Mouse (Mus musculus) brain, adult 2 months (tissue): ENCODE data around the gene 1600002K03Rik.
"Not testable (repeated sequence)": the region's sequence is repeated elsewhere in the genome, so short reads cannot be mapped to it uniquely, and the experiment has no call there.

Source experiments
- DNase-seq: peaks from one replicate; pipeline ENCODE4 v3.0.0; 2011; ENCODE audit warnings: low read depth, low spot score

The 1600002K03Rik gene

DNA sequence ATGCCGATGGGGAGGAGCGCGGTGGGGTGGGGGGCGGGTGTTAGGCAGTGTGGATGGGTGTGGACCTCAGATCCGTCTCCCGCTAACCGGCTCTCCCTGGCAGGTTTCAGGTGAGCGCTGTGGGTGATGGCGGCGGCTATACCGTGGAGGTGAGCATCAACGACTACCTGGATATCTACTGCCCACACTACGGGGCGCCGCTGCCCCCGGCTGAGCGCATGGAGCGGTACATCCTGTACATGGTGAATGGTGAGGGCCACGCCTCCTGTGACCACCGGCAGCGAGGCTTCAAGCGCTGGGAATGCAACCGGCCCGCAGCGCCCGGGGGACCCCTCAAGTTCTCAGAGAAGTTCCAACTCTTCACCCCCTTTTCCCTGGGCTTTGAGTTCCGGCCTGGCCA lies 13.9 kb downstream of the 1600002K03Rik start:
- DNase-seq, result no peak

DNA sequence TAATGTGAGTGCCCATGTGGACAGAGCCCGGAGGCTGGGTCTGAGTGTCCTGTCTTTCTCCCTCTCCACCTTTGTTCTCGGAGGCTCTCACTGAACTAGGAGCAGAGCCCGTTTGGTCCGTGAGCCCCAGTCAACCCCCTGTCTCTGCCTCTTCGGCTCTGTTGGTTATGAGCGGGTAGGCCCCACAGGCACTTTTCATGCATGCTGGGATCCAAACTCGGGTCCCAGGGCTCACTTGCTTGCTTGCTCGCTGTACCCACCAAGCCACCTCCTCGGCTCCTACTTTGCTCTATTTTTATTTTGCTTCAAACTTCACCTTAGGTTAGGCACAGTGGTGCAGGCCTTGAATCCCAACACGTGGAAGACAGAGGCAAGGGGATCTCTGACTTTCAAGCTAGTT lies 15.0 kb downstream of the 1600002K03Rik start:
- no peak for DNase-seq

DNA sequence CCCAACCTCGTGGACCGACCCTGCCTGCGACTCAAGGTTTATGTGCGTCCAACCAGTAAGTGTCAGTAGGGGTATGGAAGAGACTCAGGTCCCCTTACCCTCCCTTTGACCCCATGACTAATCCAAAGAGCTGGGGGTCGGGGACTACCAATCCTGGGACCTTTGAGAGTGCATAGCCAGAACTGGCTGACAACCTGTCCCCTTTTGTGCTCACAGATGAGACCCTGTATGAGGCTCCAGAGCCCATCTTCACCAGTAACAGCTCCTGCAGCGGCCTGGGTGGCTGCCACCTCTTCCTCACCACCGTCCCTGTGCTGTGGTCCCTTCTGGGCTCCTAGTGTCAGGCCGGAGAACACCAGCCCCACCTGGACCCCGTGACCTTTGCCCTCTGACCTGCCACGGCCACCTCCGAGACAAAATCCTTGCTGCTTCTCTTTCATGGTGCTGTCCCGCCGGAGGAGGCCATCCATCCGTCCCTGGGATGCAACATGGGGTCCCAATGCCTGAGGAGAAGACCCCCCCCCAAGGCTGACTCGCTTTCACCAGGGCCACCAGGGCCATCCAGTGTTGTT lies 15.8 kb downstream of the 1600002K03Rik start:
- DNase-seq, result no peak

DNA sequence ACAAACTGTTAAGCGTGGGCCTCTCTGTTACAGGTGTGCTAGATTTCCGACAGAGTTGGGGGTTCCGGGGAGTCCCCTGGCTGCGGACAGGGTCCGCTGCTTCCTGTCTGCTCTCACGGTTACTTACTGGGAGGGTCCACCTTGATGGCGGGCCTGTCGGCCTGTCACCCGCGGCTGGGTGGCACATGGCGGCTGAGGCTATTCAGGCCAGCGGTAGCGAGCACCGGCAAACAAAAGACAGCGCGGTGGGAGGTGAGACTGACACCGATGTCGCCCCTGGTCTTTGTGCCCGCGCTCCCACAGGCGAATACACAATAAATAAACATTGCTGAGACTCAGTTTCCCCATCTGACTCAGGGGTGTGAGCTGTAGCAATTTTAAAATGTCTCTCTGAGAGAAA lies 17.3 kb downstream of the 1600002K03Rik start:
- DNase-seq, result no peak

DNA sequence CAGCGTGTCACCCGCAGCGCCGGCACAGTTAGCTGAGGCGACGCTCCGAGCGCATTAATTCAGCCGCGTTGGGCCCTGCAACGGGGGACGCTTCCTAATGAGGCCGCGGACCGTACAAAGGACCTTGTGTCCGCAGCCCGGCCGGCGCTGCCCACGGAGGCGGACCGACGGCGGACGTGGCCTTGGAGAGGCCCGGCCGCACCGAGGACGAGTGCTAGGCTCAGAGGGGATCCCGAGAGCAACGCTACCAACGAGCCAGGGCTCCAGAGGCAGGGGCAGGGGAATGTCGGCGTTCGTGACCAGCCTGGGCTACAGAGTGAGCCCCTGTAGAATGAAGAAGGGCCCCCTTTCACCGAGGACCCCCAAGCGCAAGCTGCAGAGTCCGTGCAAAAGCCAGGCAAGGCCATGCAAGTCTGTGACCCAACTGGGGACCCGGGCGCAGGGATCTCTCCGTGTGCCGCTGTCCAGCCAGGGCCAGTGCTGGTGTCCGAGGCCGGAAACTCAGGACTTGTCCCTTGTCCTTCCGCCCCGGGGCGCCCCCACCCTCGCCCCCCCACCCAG lies 17.8 kb downstream of the 1600002K03Rik start:
- peak; percentile 58 for DNase-seq

DNA sequence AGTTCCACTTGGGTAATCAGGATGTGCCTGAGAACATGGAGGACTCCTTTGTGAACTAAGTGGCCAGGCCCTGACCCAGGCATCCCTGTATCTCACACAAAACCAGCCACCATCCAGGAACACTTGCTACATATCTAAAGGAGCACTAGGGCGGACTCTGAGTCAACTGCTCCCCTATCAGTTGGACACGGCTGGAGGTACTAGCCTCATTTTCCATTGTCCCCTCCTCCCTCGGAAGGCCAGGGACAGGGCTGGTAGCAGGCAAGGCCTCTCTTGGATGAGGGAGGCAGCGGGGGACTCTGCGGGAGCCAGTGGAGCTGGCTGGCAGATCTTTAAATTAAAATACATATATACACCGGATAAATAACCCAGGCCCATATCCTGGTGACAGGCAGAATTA lies 21.2 kb downstream of the 1600002K03Rik start:
- DNase-seq, result no peak

DNA sequence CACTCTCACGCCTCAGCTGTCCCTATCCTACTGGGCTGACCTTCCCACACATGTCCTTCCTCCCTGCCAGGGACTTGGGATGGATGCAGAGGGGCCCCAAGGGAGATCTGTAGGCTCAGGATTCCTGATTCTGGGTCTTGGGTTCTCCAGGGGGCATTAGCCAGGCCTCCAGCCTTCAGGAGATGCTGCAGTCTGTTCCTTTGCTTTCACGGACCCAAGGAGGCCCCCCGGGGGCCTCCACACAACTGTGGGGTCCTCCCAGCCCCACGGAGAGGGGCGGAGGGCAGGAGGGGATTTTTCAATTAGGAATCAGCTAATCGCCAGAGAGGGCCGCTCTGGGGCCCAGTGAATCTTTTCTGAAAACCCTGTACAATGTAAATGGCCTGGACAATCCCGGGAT lies 21.7 kb downstream of the 1600002K03Rik start:
- no peak for DNase-seq

DNA sequence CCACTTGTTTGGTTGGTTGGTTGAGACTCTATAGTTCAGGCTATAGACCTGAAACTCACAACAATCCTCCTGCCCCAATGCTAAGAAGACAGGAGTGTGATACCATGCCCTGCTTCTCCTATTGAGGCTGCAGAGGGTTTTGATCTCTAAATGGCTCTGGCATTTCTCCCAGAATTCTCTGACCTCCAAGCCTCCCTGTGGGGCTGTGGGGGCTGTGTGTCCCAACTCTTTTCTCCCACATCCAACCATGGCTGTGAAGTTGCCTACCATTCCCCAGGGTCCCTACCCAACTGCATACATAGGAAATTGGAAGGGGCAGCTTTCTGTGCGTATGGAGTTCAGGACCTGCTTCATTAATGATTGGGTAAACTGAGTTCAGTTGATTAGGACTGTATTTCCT lies 23.4 kb downstream of the 1600002K03Rik start:
- no peak for DNase-seq

DNA sequence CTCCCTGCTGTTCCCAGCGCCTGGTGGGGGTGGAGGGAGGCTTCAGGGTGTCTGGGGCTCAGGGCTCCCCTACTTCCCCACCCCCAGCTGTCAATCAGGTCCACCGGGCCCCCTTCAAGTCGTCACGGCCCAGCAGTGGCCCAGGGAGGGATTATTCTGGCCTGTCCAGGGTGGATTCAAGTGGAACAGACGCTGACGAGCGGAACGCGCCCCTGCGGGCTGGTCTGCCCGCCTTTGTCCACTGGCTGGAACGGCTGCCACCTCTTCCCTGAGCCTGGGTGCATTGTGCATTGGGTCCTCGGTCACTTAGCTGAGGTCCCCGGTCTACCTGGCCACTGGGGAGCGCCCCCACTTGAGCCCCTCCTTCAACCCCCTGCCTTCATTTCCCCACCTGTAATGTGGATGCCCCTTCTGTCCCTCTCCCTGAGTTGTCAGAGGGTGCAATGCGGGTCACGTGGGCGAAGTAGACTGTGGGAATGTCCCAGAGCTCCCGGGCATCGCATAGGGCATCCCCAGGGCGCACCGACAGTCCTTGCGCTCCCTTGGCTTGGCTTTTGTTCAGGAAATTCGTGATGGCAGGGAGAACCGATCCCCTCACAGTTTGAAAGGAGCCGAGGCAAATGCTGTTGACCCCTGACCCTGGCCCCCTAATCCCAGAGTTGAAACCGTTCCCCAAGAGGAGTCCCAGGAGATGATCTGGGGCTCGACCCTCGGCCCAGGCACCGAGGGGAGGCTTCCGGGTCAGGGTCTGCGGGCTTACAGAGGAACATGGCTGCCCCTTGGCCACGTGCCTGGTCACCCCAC lies 24.2 kb downstream of the 1600002K03Rik start:
- DNase-seq, result no peak

DNA sequence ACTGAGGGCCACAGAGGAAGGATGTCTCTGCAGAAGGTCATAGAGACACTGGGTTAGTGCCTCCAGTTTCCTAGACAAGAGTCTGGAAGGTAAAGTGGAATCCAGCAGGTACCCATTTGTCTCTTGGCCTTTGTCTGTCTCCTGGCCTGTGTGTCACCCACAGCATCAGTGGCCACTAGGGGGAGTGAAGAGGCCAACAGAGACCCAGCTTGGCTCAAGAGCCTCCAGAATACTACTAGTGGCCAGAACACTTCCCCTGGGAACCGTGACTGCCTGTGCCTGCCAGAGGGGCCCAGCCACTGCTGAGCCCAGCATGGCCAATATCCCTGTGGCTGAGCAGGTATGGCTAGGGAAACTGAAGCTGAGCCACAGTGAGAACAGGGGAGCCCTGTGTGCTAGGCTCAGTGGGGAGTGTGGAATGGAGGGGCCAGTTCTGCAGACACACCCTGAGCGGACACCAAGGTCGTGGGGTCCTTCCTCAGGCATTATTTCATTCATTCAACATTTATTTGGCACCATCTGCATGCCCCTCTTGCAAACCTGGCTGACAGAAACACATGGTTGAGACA lies 26.8 kb downstream of the 1600002K03Rik start:
- peak; percentile 92 for DNase-seq

DNA sequence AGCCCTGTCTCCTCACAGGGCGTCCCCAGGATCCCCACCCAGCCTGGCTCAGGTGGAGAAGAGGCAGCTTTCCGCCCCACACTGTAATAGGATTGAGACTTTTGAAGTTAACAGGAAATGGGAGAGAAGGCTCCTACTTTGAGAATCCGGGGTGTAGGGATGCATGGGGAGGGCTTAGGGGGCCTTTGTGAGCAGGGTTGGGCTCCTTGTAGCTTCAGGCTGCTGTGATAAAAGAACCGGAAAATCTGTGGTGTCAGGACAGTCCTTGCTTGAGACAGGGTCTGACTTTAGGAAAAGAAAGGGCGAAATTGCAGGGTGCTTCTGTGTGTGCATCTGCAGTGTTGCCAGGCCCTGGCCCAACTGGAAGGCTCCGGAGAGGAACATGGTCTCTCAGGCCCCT lies 27.7 kb downstream of the 1600002K03Rik start:
- DNase-seq, result no peak

DNA sequence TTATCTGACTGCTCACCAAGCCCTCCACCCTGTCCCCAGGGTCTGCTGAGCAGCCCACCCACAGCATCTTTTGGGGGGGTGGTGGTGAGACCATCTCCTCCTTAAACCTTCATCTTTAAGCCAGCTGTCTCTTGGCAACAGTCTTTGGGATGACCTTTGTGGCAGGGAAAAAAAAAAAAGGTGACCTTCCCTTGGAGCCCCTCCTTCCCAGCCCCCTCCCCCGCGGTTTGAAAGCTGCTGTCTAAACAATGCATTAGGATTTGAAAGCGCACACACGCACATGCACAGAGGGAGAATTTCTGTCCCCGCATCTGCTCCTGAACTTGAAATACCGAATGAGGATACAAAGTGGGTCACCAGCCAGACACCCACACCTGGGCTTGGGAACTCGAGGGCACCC lies 31.3 kb downstream of the 1600002K03Rik start:
- no peak for DNase-seq

DNA sequence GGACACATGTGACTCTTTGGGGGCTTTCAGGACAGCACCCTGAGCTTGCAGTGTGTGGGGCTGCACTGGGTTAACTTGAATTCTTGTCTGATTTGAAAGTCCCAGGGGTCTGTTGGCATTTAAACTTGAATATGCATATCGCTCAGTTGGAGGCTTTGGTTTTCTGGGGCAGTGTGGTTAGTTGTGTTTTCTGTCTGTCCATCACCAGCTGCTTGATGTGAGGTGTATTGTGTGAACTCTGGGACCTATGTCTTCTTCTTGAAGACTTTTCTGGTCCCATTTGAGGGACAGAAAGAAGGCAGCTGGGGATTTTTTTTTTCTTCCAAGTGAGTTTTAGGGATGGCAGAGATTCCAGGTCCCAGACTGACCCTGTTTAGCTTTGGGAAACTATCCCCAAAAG lies 34.5 kb downstream of the 1600002K03Rik start:
- no peak for DNase-seq

DNA sequence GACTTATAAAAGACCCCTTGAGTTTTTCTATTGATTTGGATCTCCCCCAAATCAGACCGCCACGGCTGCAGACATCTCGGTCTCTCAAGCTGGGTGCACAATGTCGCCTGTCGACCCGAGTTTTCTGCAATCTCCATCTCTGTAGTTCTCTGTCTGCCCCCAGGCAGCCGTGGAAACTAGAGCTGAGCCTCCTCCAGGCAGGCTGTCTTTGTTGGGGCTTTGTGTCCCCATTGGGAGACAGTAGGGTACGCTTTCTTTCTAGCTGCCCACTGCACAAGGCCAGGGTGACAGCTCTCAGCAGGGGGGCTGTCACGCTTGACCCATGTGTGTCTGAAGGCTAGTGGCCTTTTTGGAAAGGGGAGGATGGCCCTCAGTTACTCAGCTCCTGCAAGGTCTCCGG lies 34.9 kb downstream of the 1600002K03Rik start:
- DNase-seq, result no peak

DNA sequence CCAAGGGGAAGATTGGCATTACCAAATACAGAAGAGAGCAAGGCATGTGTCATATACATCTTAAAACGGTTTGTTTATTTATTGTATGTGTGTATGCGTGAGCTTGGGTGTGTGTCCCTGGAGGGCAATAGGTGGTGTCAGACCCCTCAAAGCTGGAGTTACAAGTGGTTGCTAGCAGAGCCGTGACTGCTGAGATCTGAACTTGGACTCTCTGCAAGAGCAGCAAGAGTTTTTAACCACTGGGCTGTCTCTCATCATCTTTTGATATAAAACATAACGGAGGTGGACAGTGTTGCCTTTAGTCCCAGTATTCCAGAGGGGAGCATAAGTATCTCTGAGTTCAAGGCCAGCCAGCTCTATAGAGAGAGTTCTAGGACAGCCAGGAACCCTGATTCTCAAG lies 35.5 kb downstream of the 1600002K03Rik start:
- DNase-seq, result no peak

DNA sequence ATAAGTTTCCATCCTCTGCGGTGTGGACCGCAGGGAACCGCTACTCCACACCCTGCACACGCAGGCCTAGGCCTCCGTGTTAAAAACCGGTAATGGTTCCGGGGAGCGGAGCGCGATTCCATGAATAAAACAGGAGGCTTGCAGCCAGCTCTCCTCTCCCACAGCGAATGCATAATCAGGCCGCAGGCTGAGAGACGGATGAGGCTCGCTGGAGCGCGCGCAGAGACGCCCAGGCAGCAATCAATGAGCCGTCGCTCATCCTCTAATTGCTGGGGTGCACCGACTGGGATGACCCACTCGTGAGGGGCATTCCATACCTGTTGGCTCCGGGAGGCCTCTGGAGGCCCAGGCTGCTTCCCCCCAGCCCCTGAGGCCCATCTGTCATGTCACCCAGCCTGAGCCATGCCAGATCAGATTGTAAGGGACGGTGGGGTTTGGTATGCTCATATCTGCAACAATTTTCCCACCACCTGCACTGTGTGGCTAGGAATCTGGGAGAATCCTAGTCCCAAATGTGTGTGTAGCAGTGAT lies 36.2 kb downstream of the 1600002K03Rik start:
- DNase-seq, result peak; percentile 70

DNA sequence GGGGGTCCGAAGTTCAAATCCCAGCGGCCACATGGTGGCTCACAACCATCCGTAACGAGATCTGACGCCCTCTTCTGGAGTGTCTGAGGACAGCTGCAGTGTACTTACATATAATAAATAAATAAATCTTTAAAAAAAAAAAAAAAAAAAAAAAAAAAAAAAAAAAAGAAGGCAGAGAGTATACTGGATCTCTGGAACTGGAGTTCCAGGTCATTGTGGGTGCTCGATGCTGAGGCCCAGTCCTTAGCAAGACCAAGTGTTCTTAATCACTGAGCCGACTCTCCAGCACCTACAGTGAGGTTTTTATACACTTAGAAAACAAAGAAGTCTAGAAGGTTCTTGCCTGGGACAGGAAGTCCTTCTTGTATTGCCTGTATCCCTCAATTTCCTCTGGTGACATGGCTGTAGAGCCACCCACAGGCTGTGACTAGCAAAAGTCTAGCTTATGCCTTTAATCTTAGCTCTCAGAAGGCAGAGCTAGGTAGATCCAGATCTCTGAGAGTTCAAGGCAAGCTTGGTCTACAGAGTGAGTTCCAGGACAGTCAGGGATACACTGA lies 38.9 kb downstream of the 1600002K03Rik start:
- DNase-seq, result not testable (repeated sequence)

DNA sequence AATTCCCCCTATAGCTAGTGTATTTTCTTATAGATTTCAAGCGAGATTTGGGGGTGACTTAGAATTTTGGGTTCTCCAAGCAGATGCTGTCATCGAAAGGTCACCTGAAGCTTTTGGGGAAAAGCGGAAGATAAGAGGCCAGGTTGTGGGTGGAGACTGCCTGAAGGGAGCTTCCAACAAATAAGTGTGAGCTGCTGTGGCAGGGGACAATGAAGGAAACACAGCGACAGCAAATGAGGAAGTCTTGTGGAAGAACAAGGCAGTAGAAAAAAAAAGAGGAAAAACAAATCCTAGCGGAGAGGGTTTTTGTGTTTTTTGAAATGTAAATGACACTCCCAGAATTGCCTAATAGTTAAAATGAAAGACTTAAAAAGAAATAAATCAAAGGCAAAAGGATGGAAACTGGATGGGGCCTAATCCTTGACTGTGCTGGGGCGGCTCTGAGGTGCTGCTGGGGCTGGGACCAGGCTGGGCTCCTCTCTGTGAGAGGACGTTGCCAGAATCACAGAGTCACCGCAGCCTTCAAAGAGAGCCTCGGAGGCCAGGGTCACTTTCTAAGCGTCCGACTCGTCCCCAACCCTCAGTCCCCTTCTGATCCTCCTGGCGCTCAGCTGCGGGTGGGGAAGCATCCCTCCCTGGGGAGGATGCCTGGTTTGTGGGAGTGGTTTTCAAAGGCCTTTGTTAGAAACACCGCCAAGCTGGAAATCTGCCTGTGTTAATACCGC lies 42.5 kb downstream of the 1600002K03Rik start:
- DNase-seq, result no peak

DNA sequence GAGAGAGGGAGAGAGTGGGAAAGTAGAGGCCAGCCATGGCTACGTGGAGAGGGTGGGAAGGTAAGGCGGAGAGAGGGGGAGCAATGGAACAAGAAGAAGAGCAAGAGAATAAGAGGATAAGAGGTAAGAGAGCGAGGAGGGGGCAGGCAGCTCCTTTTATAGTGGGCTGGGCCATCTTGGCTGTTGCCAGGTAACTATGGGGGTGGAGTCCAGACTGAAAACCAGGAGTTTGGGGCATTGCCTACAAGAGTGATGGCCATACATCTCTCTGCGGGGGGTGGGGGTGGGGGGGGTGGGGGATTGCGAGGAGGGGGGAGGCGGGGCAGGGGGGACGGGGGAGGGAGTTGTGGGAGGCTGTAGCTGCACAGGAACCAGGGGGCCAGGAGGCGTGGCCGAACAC lies 47.9 kb downstream of the 1600002K03Rik start:
- no peak for DNase-seq

DNA sequence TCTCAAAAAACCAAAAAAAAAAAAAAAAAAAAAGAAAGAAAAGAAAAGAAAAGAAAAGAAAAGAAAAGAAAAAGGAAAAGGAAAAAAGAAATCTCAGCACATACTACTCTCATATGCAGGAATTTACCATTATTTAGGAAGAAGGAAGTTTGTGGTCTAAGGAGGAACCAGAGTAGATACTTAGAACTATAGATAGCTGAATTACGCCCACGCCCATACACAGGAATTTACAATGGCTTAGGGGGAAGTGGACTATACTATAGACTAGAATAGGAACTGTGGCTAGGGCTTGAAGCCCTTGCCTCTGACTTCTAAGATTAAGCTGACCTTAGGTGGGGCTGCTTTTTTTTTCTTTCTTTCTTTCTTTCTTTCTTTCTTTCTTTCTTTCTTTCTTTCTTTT lies 50.4 kb downstream of the 1600002K03Rik start:
- not testable (repeated sequence) for DNase-seq
